Mouse (Mus musculus) limb, embryonic 11.5 days (tissue): Measurements from ENCODE around the gene Ifi211. TPM values are rescaled to one million over a fixed set of nuclear protein-coding genes. Genes with fewer than 3 reads are reported as not detected.
"Not testable (repeated sequence)": the region's sequence is repeated elsewhere in the genome, so short reads cannot be mapped to it uniquely, and the experiment has no call there.

ENCODE experiments used
- ATAC-seq: fragments of 200-750 bp; cut with Nextera tagmentation; 2 replicates; pipeline ENCODE4 v1.8.0; 2017; ENCODE audit warnings: low read depth; ENCODE audit not compliant: insufficient number of reproducible peaks, low FRiP score, low TSS enrichment
- DNase-seq: peaks from one replicate; pipeline ENCODE4 v3.0.0-alpha.2; 2015; ENCODE audit warnings: low spot score
- H3K27ac ChIP-seq: fragments of 300-500 bp; sonication (generic); replicated peaks from 2 replicates; pipeline ENCODE4 v1.5.1; 2014; ENCODE audit warnings: low read depth, mild to moderate bottlenecking, low read length
- H3K27me3 ChIP-seq: fragments of 300-500 bp; sonication (generic); 2 replicates; pipeline ENCODE4 v1.6.1; 2014; ENCODE audit warnings: mild to moderate bottlenecking, low read length, mixed read lengths; ENCODE audit not compliant: control insufficient read depth, insufficient read depth
- H3K36me3 ChIP-seq: fragments of 300-500 bp; sonication (generic); 2 replicates; pipeline ENCODE4 v1.6.1; 2014; ENCODE audit warnings: mild to moderate bottlenecking, low read length, moderate library complexity, mixed read lengths; ENCODE audit not compliant: control insufficient read depth, insufficient read depth
- H3K4me1 ChIP-seq: fragments of 300-500 bp; sonication (generic); 2 replicates; pipeline ENCODE4 v1.6.1; 2014; ENCODE audit warnings: low read length, mixed read lengths; ENCODE audit not compliant: control insufficient read depth, insufficient read depth
- H3K4me2 ChIP-seq: fragments of 300-500 bp; sonication (generic); 2 replicates; pipeline ENCODE4 v1.6.1; 2014; ENCODE audit warnings: low read depth, mild to moderate bottlenecking, moderate library complexity; ENCODE audit not compliant: severe bottlenecking
- H3K4me3 ChIP-seq: fragments of 300-500 bp; sonication (generic); 2 replicates; pipeline ENCODE4 v1.5.1; 2014; ENCODE audit warnings: low read depth, low read length
- H3K9ac ChIP-seq: fragments of 300-500 bp; sonication (generic); 2 replicates; pipeline ENCODE4 v1.6.1; 2014; ENCODE audit warnings: mild to moderate bottlenecking, low read length
- H3K9me3 ChIP-seq: fragments of 300-500 bp; sonication (generic); 2 replicates; pipeline ENCODE4 v1.6.1; 2016; ENCODE audit warnings: low read length; ENCODE audit not compliant: control insufficient read depth
- WGBS: fragments of 180-500 bp; shearing (Covaris S2); extraction: QIAGEN DNeasy Blood & Tissue Kit; methylation state at CpG from one replicate; pipeline ENCODE4 v1.1.7; 2014; 5-methylcytosine and 5-hydroxymethylcytosine counted together
- polyA plus RNA-seq: library from polyadenylated mRNA; unstranded; fragments of >200 nt; fragmentation: Nextera tagmentation; extraction: Ambion mirVana; gene quantifications from 2 replicates; pipeline ENCODE4 v1.2.1, GENCODE M21; 2014

The Ifi211 gene
- polyA plus RNA-seq, 1 experiment from 2014 or later: 0.16 TPM

DNA sequence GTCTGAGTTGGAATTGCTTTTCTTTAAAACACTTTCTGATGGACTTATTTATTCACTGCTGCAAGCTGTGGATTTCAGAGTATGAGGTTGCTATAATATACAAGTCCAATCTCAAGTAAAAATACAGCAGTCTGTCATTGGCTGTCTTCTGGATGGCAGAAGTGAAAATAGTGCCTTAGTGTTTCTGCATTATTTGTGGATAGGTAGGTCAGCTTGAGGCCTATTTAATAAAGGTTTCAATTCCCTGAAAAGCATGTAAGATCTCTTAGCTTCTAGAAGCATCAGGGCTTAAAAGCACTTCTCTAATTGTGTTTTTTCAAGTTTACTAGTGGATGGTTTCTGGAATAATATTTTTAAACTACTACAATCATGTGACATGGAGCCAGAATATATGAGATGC, 23.1 kb downstream of the Ifi211 start:
- H3K4me2 ChIP-seq, ATAC-seq, H3K4me3 ChIP-seq, H3K4me1 ChIP-seq, H3K36me3 ChIP-seq, H3K27me3 ChIP-seq, H3K9me3 ChIP-seq, DNase-seq, H3K27ac ChIP-seq, H3K9ac ChIP-seq: not testable (repeated sequence)

- not testable (repeated sequence) for DNase-seq, H3K4me2 ChIP-seq, H3K27ac ChIP-seq, H3K9me3 ChIP-seq, H3K9ac ChIP-seq, H3K27me3 ChIP-seq, ATAC-seq, H3K36me3 ChIP-seq, H3K4me3 ChIP-seq, H3K4me1 ChIP-seq
- no CpG with 5 or more reads among the region's 2 CpGs for WGBS
Observed at GRCm38 (mm10) chr1:173887026-173887787, 25.6 kb downstream of the Ifi211 start.

DNA sequence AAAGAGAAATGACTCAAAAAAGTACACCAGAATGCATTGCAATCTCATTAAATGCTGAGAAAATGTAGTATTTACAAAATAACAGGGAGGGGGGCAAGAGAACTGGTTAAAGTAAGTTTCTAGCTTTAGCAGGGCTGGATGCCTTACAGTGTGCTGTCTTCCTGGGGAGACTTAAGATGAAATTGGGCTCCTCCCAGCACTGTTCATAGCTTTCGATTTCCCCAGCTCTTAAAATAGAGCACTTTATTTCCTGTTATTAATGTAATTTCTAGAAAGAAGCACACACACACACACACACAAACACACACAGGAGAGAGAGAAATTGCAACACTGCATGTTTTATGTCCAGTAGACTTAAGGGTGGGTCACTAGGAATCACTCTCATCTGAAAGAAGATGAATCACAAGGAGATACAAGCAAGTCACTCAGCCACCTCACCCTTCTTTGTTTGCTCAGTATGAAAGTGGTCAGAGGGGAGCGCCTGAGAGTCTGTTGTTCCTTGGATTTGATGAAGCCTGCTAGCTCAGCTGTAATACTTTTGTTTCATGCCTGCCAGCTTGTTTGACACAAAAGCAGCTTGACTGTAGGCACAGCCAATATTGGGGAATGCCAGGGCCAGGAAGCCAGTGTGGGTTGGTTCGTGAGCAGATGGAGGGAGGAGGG, 32.7 kb downstream of the Ifi211 start:
- not testable (repeated sequence) for H3K27me3 ChIP-seq, H3K9me3 ChIP-seq, H3K9ac ChIP-seq, DNase-seq, ATAC-seq, H3K4me3 ChIP-seq, H3K27ac ChIP-seq, H3K4me1 ChIP-seq, H3K36me3 ChIP-seq, H3K4me2 ChIP-seq
- WGBS: 88% methylated on average over 3 of the region's 3 CpGs

- H3K4me3 ChIP-seq, H3K9me3 ChIP-seq, H3K36me3 ChIP-seq, ATAC-seq, H3K27me3 ChIP-seq, H3K4me1 ChIP-seq, DNase-seq, H3K27ac ChIP-seq, H3K4me2 ChIP-seq, H3K9ac ChIP-seq: not testable (repeated sequence)
- 71% methylated on average over 5 of the region's 5 CpGs for WGBS
Observed at GRCm38 (mm10) chr1:173879225-173879987, 33.4 kb downstream of the Ifi211 start.

DNA sequence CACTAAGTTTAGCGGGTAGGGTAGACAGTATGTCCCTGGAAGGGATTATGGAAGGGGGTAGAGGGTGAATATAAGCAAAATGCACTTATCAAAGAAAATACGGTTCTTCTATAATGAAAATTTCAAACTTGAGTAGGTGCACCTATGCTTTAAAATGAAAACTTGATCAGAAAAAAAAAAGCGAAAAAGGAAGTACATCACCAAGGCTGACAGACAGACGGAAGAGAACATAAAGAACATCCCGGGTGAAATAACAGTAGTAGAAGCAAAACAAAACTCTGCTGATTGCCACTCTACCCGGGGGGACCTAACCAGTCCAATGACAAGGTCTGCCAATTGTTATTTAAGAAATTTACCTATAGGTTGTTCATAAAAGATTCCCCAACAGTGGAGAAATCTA, 34.6 kb downstream of the Ifi211 start:
- 90% methylated on average over 6 of the region's 6 CpGs for WGBS
- not testable (repeated sequence) for H3K4me2 ChIP-seq, H3K4me3 ChIP-seq, H3K27ac ChIP-seq, H3K9me3 ChIP-seq, H3K4me1 ChIP-seq, H3K27me3 ChIP-seq, H3K36me3 ChIP-seq, DNase-seq, ATAC-seq, H3K9ac ChIP-seq

GRCm38 (mm10) chr1:173877125-173877524, 35.7 kb downstream of the Ifi211 start:
- ATAC-seq, H3K4me1 ChIP-seq, H3K9ac ChIP-seq, H3K27me3 ChIP-seq, H3K4me3 ChIP-seq, DNase-seq, H3K9me3 ChIP-seq, H3K36me3 ChIP-seq, H3K4me2 ChIP-seq, H3K27ac ChIP-seq: not testable (repeated sequence)
- 70% methylated on average over 1 of the region's 1 CpGs for WGBS

DNA sequence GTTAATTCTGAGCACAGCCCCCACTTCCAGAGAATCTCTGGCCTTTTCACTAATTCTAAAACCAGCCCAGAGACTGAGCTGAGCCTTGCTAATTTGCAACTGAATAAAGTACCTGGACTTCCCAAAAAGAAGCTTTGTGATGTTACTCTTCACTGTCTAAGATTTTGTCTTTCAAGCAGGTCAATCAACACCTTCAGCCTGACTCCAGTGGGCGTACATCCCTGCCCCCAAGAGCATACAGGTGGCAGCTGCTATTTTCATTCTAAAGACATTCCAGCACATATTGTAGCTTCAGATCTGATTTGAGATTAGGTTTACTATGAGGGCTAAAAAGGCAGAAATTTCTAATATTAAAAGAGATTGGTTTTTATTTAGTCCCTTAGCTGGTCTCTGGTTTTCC, 44.3 kb downstream of the Ifi211 start:
- ATAC-seq, H3K4me3 ChIP-seq, H3K27ac ChIP-seq, H3K36me3 ChIP-seq, H3K9ac ChIP-seq, H3K4me1 ChIP-seq, H3K4me2 ChIP-seq, H3K27me3 ChIP-seq, DNase-seq, H3K9me3 ChIP-seq: not testable (repeated sequence)
- 79% methylated on average over 1 of the region's 1 CpGs for WGBS

DNA sequence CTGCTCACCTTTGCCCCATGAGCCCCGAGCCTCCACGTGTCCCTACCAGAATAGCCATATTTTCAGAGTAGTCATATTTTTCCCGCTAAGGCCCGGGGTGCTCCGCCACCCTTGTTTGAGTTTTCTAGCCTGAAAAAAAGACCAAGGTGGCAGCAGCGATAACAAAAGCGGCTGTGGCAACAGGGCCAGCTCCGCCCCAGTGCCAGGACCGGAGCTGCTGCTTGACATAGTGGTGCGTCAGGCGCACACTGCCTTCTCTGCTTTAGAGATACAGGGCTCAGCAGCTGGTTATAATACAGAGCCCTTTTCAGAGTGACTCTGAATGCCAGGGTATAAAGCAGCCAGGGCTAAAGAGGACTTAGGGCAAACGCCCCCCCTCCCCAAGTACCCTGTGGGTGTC, 46.3 kb downstream of the Ifi211 start:
- no peaks in the 10 kb centered on the region for H3K27me3 ChIP-seq
- H3K4me1 ChIP-seq: no peaks in the 10 kb centered on the region
- H3K4me3 ChIP-seq: no peak overlapping the region
- ATAC-seq (no peak), DNase-seq (no peak)
- H3K9ac ChIP-seq: no peak overlapping the region
- H3K4me2 ChIP-seq: no peak overlapping the region
- no peaks in the 10 kb centered on the region for H3K9me3 ChIP-seq
- no peaks in the 10 kb centered on the region for H3K36me3 ChIP-seq
- H3K27ac ChIP-seq: no peak overlapping the region
- WGBS: 86% methylated on average over 12 of the region's 12 CpGs
